Mouse (Mus musculus): ENCODE data around the gene Lins1. TPM values are rescaled to one million over a fixed set of nuclear protein-coding genes. Genes with fewer than 3 reads are reported as not detected.
A peak's percentile ranks its signal among the peaks of the same experiment; 100 is the strongest.

Lins1 gene
- polyA plus RNA-seq, 1 experiment from 2014 or later = 16.1 TPM

- Histone ChIP-seq H3K27ac (ENCODE audit: low read length) (no peak overlapping the region), H3K9ac (ENCODE audit: low read length) (no peak overlapping the region), H3K4me1 (ENCODE audit: control insufficient read depth, insufficient read depth, low read length) (no peaks in the 10 kb centered on the region), H3K4me3 (replicated peaks; ENCODE audit: low read length) (no peak overlapping the region), H3K36me3 (ENCODE audit: control insufficient read depth, insufficient read depth, low read length) (no peaks in the 10 kb centered on the region), H3K9me3 (replicated peaks; ENCODE audit: control insufficient read depth, low read length) (no peaks in the 10 kb centered on the region), H3K27me3 (ENCODE audit: control insufficient read depth, insufficient read depth, low read length) (no peaks in the 10 kb centered on the region), H3K4me2 (ENCODE audit: low read depth, low read length) (no peak overlapping the region)
- WGBS = 74% methylated on average over 4 of the region's 4 CpGs
- no peak for ATAC-seq (ENCODE audit: insufficient read depth, low FRiP score)
Observed at GRCm38 (mm10) chr7:66737418-66737817, 47.7 kb downstream of the Lins1 start.

GRCm38 (mm10) chr7:66741008-66741407 lies 51.3 kb downstream of the Lins1 start:
- Histone ChIP-seq H3K36me3 (ENCODE audit: control insufficient read depth, insufficient read depth, low read length) (no peaks in the 10 kb centered on the region), H3K4me3 (replicated peaks; ENCODE audit: low read length) (no peak overlapping the region), H3K9me3 (replicated peaks; ENCODE audit: control insufficient read depth, low read length) (no peaks in the 10 kb centered on the region), H3K4me2 (ENCODE audit: low read depth, low read length) (no peak overlapping the region), H3K27me3 (ENCODE audit: control insufficient read depth, insufficient read depth, low read length) (no peaks in the 10 kb centered on the region), H3K4me1 (ENCODE audit: control insufficient read depth, insufficient read depth, low read length) (no peaks in the 10 kb centered on the region), H3K9ac (ENCODE audit: low read length) (no peak overlapping the region), H3K27ac (ENCODE audit: low read length) (no peak overlapping the region)
- ATAC-seq (ENCODE audit: insufficient read depth, low FRiP score) = no peak
- WGBS = 86% methylated on average over 5 of the region's 5 CpGs

GRCm38 (mm10) chr7:66741412-66741811 lies 51.7 kb downstream of the Lins1 start:
- 81% methylated on average over 8 of the region's 8 CpGs for WGBS
- no peaks in the 10 kb centered on the region for H3K36me3 ChIP-seq (ENCODE audit: control insufficient read depth, insufficient read depth, low read length)

GRCm38 (mm10) chr7:66743377-66743781 lies 53.7 kb downstream of the Lins1 start, which contains the start of gene Cers3:
TSS of gene Cers3 (plus strand) at chr7:66743504.
- Histone ChIP-seq H3K9me3 (replicated peaks; ENCODE audit: control insufficient read depth, low read length) (no peaks in the 10 kb centered on the region), H3K4me3 (replicated peaks; ENCODE audit: low read length) (peak within 1 kb of the TSS; percentile 35), H3K27me3 (ENCODE audit: control insufficient read depth, insufficient read depth, low read length) (no peaks in the 10 kb centered on the region), H3K27ac (ENCODE audit: low read length) (peak within 1 kb of the TSS; percentile 73), H3K4me2 (ENCODE audit: low read depth, low read length) (peak within 1 kb of the TSS; percentile 35), H3K36me3 (ENCODE audit: control insufficient read depth, insufficient read depth, low read length) (no peaks in the 10 kb centered on the region), H3K9ac (ENCODE audit: low read length) (peak within 1 kb of the TSS; percentile 52), H3K4me1 (ENCODE audit: control insufficient read depth, insufficient read depth, low read length) (peaks cover 3% of the 10 kb centered on the region; the same call in 1 of the 2 replicates)
- 55% methylated on average over 9 of the region's 9 CpGs for WGBS
- peak; percentile 29; the same call in 1 of the 2 replicates for ATAC-seq (ENCODE audit: insufficient read depth, low FRiP score)

More at GRCm38 (mm10) chr7:66741412-66741811, 51.7 kb downstream of the Lins1 start:
- Histone ChIP-seq H3K4me3 (replicated peaks; ENCODE audit: low read length) (no peak overlapping the region), H3K9me3 (replicated peaks; ENCODE audit: control insufficient read depth, low read length) (no peaks in the 10 kb centered on the region), H3K4me1 (ENCODE audit: control insufficient read depth, insufficient read depth, low read length) (no peaks in the 10 kb centered on the region), H3K9ac (ENCODE audit: low read length) (no peak overlapping the region), H3K27me3 (ENCODE audit: control insufficient read depth, insufficient read depth, low read length) (no peaks in the 10 kb centered on the region), H3K27ac (ENCODE audit: low read length) (no peak overlapping the region), H3K4me2 (ENCODE audit: low read depth, low read length) (no peak overlapping the region)
- ATAC-seq (ENCODE audit: insufficient read depth, low FRiP score) = no peak

GRCm38 (mm10) chr7:66746972-66747371 lies 57.3 kb downstream of the Lins1 start:
- H3K36me3 ChIP-seq (ENCODE audit: control insufficient read depth, insufficient read depth, low read length) = no peaks in the 10 kb centered on the region
- no peak overlapping the region for H3K4me2 ChIP-seq (ENCODE audit: low read depth, low read length)
- H3K27me3 ChIP-seq (ENCODE audit: control insufficient read depth, insufficient read depth, low read length) = no peaks in the 10 kb centered on the region
- no peak overlapping the region; the same call in 1 of the 2 replicates for H3K27ac ChIP-seq (ENCODE audit: low read length)
- no peak overlapping the region for H3K9ac ChIP-seq (ENCODE audit: low read length)
- no peaks in the 10 kb centered on the region for H3K9me3 ChIP-seq (replicated peaks; ENCODE audit: control insufficient read depth, low read length)
- 66% methylated on average over 7 of the region's 7 CpGs for WGBS
- H3K4me3 ChIP-seq (replicated peaks; ENCODE audit: low read length) = no peak overlapping the region
- H3K4me1 ChIP-seq (ENCODE audit: control insufficient read depth, insufficient read depth, low read length) = peaks cover 3% of the 10 kb centered on the region; the same call in 1 of the 2 replicates
- ATAC-seq (ENCODE audit: insufficient read depth, low FRiP score) = no peak

- no peak overlapping the region for H3K9ac ChIP-seq (ENCODE audit: low read length)
- no peak overlapping the region for H3K27ac ChIP-seq (ENCODE audit: low read length)
- ATAC-seq (ENCODE audit: insufficient read depth, low FRiP score) = no peak
- no peak overlapping the region for H3K4me2 ChIP-seq (ENCODE audit: low read depth, low read length)
- WGBS = 55% methylated on average over 1 of the region's 1 CpGs
- no peaks in the 10 kb centered on the region for H3K36me3 ChIP-seq (ENCODE audit: control insufficient read depth, insufficient read depth, low read length)
- no peak overlapping the region for H3K4me3 ChIP-seq (replicated peaks; ENCODE audit: low read length)
- H3K9me3 ChIP-seq (replicated peaks; ENCODE audit: control insufficient read depth, low read length) = no peaks in the 10 kb centered on the region
- peaks cover 3% of the 10 kb centered on the region; the same call in 1 of the 2 replicates for H3K4me1 ChIP-seq (ENCODE audit: control insufficient read depth, insufficient read depth, low read length)
- H3K27me3 ChIP-seq (ENCODE audit: control insufficient read depth, insufficient read depth, low read length) = no peaks in the 10 kb centered on the region
Observed at GRCm38 (mm10) chr7:66749998-66750397, 60.3 kb downstream of the Lins1 start.

- H3K9me3 ChIP-seq (replicated peaks; ENCODE audit: control insufficient read depth, low read length) = no peaks in the 10 kb centered on the region
- WGBS = 75% methylated on average over 8 of the region's 8 CpGs
- no peak for ATAC-seq (ENCODE audit: insufficient read depth, low FRiP score)
Observed at GRCm38 (mm10) chr7:66753816-66754215, 64.1 kb downstream of the Lins1 start.

GRCm38 (mm10) chr7:66755611-66756010 lies 65.9 kb downstream of the Lins1 start:
- Histone ChIP-seq H3K4me2 (ENCODE audit: low read depth, low read length) (no peak overlapping the region), H3K4me1 (ENCODE audit: control insufficient read depth, insufficient read depth, low read length) (no peaks in the 10 kb centered on the region), H3K27me3 (ENCODE audit: control insufficient read depth, insufficient read depth, low read length) (no peaks in the 10 kb centered on the region), H3K36me3 (ENCODE audit: control insufficient read depth, insufficient read depth, low read length) (no peaks in the 10 kb centered on the region), H3K9ac (ENCODE audit: low read length) (no peak overlapping the region), H3K27ac (ENCODE audit: low read length) (no peak overlapping the region), H3K9me3 (replicated peaks; ENCODE audit: control insufficient read depth, low read length) (no peaks in the 10 kb centered on the region), H3K4me3 (replicated peaks; ENCODE audit: low read length) (no peak overlapping the region)
- ATAC-seq (ENCODE audit: insufficient read depth, low FRiP score) = no peak; the same call in 1 of the 2 replicates
- 72% methylated on average over 7 of the region's 7 CpGs for WGBS

More at GRCm38 (mm10) chr7:66753816-66754215, 64.1 kb downstream of the Lins1 start:
- Histone ChIP-seq H3K4me1 (ENCODE audit: control insufficient read depth, insufficient read depth, low read length) (no peaks in the 10 kb centered on the region), H3K4me2 (ENCODE audit: low read depth, low read length) (no peak overlapping the region), H3K36me3 (ENCODE audit: control insufficient read depth, insufficient read depth, low read length) (no peaks in the 10 kb centered on the region), H3K27ac (ENCODE audit: low read length) (peak overlapping the region; percentile 29; the same call in 1 of the 2 replicates), H3K27me3 (ENCODE audit: control insufficient read depth, insufficient read depth, low read length) (no peaks in the 10 kb centered on the region), H3K4me3 (replicated peaks; ENCODE audit: low read length) (no peak overlapping the region), H3K9ac (ENCODE audit: low read length) (no peak overlapping the region)
